Comparison of ENCODE assay signal across 7 mouse cellular contexts in genomic region chr3:53334051-53334450, GRCm38 (mm10).
DNase-seq lines count a peak whose midpoint lies in the region; ATAC-seq and TF ChIP-seq lines count a peak whose summit lies in the region.

No protein-coding gene starts in this region.

- H3K27ac ChIP-seq in intestine, embryonic 15.5 days: no peak overlapping the region
- H3K27ac ChIP-seq in stomach, embryonic 14.5 days (ENCODE audit: low read length): no peak overlapping the region
- no peak overlapping the region for H3K27ac ChIP-seq in forebrain, embryonic 13.5 days

- DNase-seq in lung, adult 2 months: no peak
- DNase-seq in lung, postnatal 14 days: no peak
- peak; percentile 31 to 46 for DNase-seq in cerebellum, postnatal 36 days

- H3K36me3 ChIP-seq in intestine, embryonic 15.5 days: no peaks in the 10 kb centered on the region
- H3K36me3 ChIP-seq in stomach, embryonic 14.5 days (ENCODE audit: control insufficient read depth, insufficient read depth, low read length): no peaks in the 10 kb centered on the region
- no peaks in the 10 kb centered on the region for H3K36me3 ChIP-seq in forebrain, embryonic 13.5 days (ENCODE audit: poor library complexity, severe bottlenecking)

- no peak for TF ChIP-seq POLR2A in lung, adult 2 months (IDR thresholded peaks at IDR 0.05; ENCODE audit: borderline replicate concordance, extremely low read depth, low read depth, low read length)

- WGBS in lung, adult 2 months: 26% methylated on average over 11 of the region's 11 CpGs
- 31% methylated on average over 11 of the region's 11 CpGs for WGBS in intestine, embryonic 15.5 days
- WGBS in stomach, embryonic 14.5 days: 29% methylated on average over 11 of the region's 11 CpGs
- WGBS in forebrain, embryonic 13.5 days: 60% methylated on average over 11 of the region's 11 CpGs

- H3K4me3 ChIP-seq in lung, adult 2 months (replicated peaks; ENCODE audit: extremely low read depth, low read depth, low read length): peak overlapping the region; percentile 29
- 0 out of 2 replicates have a peak overlapping the region, but pooled peaks have one; percentile 10 for H3K4me3 ChIP-seq in intestine, embryonic 15.5 days (replicated peaks)
- H3K4me3 ChIP-seq in stomach, embryonic 14.5 days (ENCODE audit: low read depth, low read length): no peak overlapping the region
- no peak overlapping the region for H3K4me3 ChIP-seq in forebrain, embryonic 13.5 days

- H3K4me1 ChIP-seq in lung, adult 2 months (ENCODE audit: control insufficient read depth, insufficient read depth, low read length): no peaks in the 10 kb centered on the region
- H3K4me1 ChIP-seq in intestine, embryonic 15.5 days (replicated peaks): no peaks in the 10 kb centered on the region
- H3K4me1 ChIP-seq in stomach, embryonic 14.5 days (ENCODE audit: control insufficient read depth, insufficient read depth, low read length): 0 out of 2 replicates have a peak, but pooled peaks cover 3% of the 10 kb centered on the region
- no peaks in the 10 kb centered on the region for H3K4me1 ChIP-seq in forebrain, embryonic 13.5 days

- H3K27me3 ChIP-seq in intestine, embryonic 15.5 days (replicated peaks): no peaks in the 10 kb centered on the region
- H3K27me3 ChIP-seq in stomach, embryonic 14.5 days (ENCODE audit: control insufficient read depth, insufficient read depth, low read length): no peaks in the 10 kb centered on the region
- H3K27me3 ChIP-seq in forebrain, embryonic 13.5 days: no peaks in the 10 kb centered on the region

- H3K9me3 ChIP-seq in intestine, embryonic 15.5 days: no peaks in the 10 kb centered on the region
- no peaks in the 10 kb centered on the region for H3K9me3 ChIP-seq in stomach, embryonic 14.5 days (ENCODE audit: control insufficient read depth, low read depth, low read length)
- H3K9me3 ChIP-seq in forebrain, embryonic 13.5 days (replicated peaks): no peaks in the 10 kb centered on the region

- peak overlapping the region; percentile 53 for H3K4me2 ChIP-seq in intestine, embryonic 15.5 days (replicated peaks)
- H3K4me2 ChIP-seq in stomach, embryonic 14.5 days (replicated peaks; ENCODE audit: low read depth, low read length): peak overlapping the region; percentile 26; the same call in 1 of the 2 replicates
- no peak overlapping the region for H3K4me2 ChIP-seq in forebrain, embryonic 13.5 days

- no peak overlapping the region for H3K9ac ChIP-seq in intestine, embryonic 15.5 days
- no peak overlapping the region for H3K9ac ChIP-seq in stomach, embryonic 14.5 days (replicated peaks; ENCODE audit: low read depth, low read length)
- no peak overlapping the region for H3K9ac ChIP-seq in forebrain, embryonic 13.5 days

- no peak for TF ChIP-seq CTCF in lung, adult 2 months (IDR thresholded peaks at IDR 0.05; ENCODE audit: insufficient read depth, low read length)

- no peak for ATAC-seq in intestine, embryonic 15.5 days
- ATAC-seq in stomach, embryonic 14.5 days (ENCODE audit: insufficient number of reproducible peaks, insufficient read depth, low FRiP score, low read depth): no peak
- ATAC-seq in forebrain, embryonic 13.5 days: no peak
- no peak for ATAC-seq in erythroid progenitor cell, adult 5-6 weeks (replicated peaks; ENCODE audit: low FRiP score, poor library complexity, severe bottlenecking)

Comparison
In these comparisons a context has a peak if more than half of its experiments do, and no peak if none do; other contexts are left out.
1. DNase-seq: peak in cerebellum, postnatal 36 days (2 of 2); none in lung, adult 2 months (single experiment) and lung, postnatal 14 days (single experiment).
2. H3K4me3 ChIP-seq: peak in lung, adult 2 months (single experiment) and intestine, embryonic 15.5 days (single experiment); none in stomach, embryonic 14.5 days (single experiment) and forebrain, embryonic 13.5 days (single experiment).